Mouse (Mus musculus) heart, postnatal 0 days (tissue): ENCODE measurements around the gene Bicd1. TPM values are rescaled to one million over a fixed set of nuclear protein-coding genes. Genes with fewer than 3 reads are reported as not detected.
A peak's percentile ranks its signal among the peaks of the same experiment; 100 is the strongest.
"Not testable (repeated sequence)": the region's sequence is repeated elsewhere in the genome, so short reads cannot be mapped to it uniquely, and the experiment has no call there.

Experiments used
- ATAC-seq: fragments of 200-750 bp; cut with Nextera tagmentation; 2 replicates; pipeline ENCODE4 v1.8.0; 2017; ENCODE audit warnings: low read depth, moderate number of reproducible peaks, moderate library complexity; ENCODE audit not compliant: insufficient read depth
- DNase-seq: peaks from one replicate; pipeline ENCODE4 v3.0.0-alpha.2; 2016; ENCODE audit warnings: low spot score
- H3K27ac ChIP-seq: fragments of 300-500 bp; sonication (generic); 2 replicates; pipeline ENCODE4 v1.5.1; 2014; ENCODE audit warnings: low read depth, mild to moderate bottlenecking
- H3K27me3 ChIP-seq: fragments of 300-500 bp; sonication (generic); 2 replicates; pipeline ENCODE4 v1.6.1; 2014; ENCODE audit warnings: low read length, mixed read lengths; ENCODE audit not compliant: control insufficient read depth, insufficient read depth
- H3K36me3 ChIP-seq: fragments of 300-500 bp; sonication (generic); replicated peaks from 2 replicates; pipeline ENCODE4 v1.6.1; 2014; ENCODE audit warnings: low read length, mixed read lengths; ENCODE audit not compliant: control insufficient read depth, insufficient read depth
- H3K4me1 ChIP-seq: fragments of 300-500 bp; sonication (generic); 2 replicates; pipeline ENCODE4 v1.6.1; 2014; ENCODE audit warnings: antibody characterized with exemption; ENCODE audit not compliant: control insufficient read depth, insufficient read depth
- H3K4me2 ChIP-seq: fragments of 300-500 bp; sonication (generic); 2 replicates; pipeline ENCODE4 v1.6.1; 2014; ENCODE audit warnings: low read depth, mild to moderate bottlenecking, low read length, moderate library complexity
- H3K4me3 ChIP-seq: fragments of 300-500 bp; sonication (generic); 2 replicates; pipeline ENCODE4 v1.5.1; 2014; ENCODE audit warnings: low read depth, low read length
- H3K9ac ChIP-seq: fragments of 300-500 bp; sonication (generic); replicated peaks from 2 replicates; pipeline ENCODE4 v1.6.1; 2014; ENCODE audit warnings: low read depth, low read length, mixed read lengths
- H3K9me3 ChIP-seq: fragments of 300-500 bp; sonication (generic); replicated peaks from 2 replicates; pipeline ENCODE4 v1.6.1; 2016; ENCODE audit warnings: low read length; ENCODE audit not compliant: control insufficient read depth
- CTCF ChIP-seq: IDR thresholded peaks from 2 replicates; pipeline ENCODE4 v1.5.1; 2016; ENCODE audit warnings: antibody characterized with exemption, control low read depth, low read depth
- EP300 ChIP-seq: IDR thresholded peaks from 2 replicates; pipeline ENCODE4 v1.6.1; 2016; ENCODE audit warnings: antibody characterized with exemption, low read depth
- WGBS: fragments of 180-500 bp; shearing (Covaris S2); extraction: QIAGEN DNeasy Blood & Tissue Kit; methylation state at CpG from one replicate; pipeline ENCODE4 v1.1.7; 2014; 5-methylcytosine and 5-hydroxymethylcytosine counted together
- polyA plus RNA-seq: library from polyadenylated mRNA; unstranded; fragments of >200 nt; fragmentation: Nextera tagmentation; extraction: Ambion mirVana; gene quantifications from 2 replicates; pipeline ENCODE4 v1.2.1, GENCODE M21; 2015
- total RNA-seq: library from RNA; depleted of rRNA; stranded (reverse); fragments of >200 nt; gene quantifications from 2 replicates; pipeline ENCODE4 v1.2.3, GENCODE M21; 2014; ENCODE audit warnings: low replicate concordance

Bicd1 gene
- total and polyA plus RNA-seq, 2 experiments from 2014 or later: 3.5 to 4.1 TPM

DNA sequence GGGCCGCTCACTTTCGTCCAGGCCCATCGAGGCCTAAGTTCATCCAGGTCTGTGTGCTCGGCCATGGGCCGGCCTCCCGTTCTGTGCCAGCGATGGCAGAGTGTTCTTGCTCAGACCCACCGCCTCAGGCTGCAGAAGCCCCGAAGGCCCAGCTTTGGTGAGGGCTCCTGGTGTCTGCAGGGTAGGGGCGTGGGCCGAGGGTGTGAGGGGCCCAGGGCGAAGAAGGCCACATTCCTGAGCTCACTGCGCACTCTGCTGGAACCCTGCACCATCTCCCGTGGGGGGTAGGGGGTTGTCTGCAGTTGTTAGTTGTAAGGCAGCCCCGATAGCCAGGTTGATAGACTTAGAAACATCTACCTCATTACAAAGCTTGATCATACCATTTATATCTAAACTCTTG, 62.8 kb downstream of the Bicd1 start:
- ATAC-seq (no peak), DNase-seq (no peak)
- TF ChIP-seq CTCF (no peak), EP300 (no peak)
- no peaks in the 10 kb centered on the region for H3K27me3 ChIP-seq
- no peak overlapping the region for H3K9ac ChIP-seq
- H3K4me3 ChIP-seq: no peak overlapping the region
- H3K27ac ChIP-seq: no peak overlapping the region
- no peaks in the 10 kb centered on the region for H3K36me3 ChIP-seq
- no peaks in the 10 kb centered on the region for H3K4me1 ChIP-seq
- 74% methylated on average over 15 of the region's 15 CpGs for WGBS
- no peak overlapping the region for H3K4me2 ChIP-seq
- no peaks in the 10 kb centered on the region for H3K9me3 ChIP-seq

DNA sequence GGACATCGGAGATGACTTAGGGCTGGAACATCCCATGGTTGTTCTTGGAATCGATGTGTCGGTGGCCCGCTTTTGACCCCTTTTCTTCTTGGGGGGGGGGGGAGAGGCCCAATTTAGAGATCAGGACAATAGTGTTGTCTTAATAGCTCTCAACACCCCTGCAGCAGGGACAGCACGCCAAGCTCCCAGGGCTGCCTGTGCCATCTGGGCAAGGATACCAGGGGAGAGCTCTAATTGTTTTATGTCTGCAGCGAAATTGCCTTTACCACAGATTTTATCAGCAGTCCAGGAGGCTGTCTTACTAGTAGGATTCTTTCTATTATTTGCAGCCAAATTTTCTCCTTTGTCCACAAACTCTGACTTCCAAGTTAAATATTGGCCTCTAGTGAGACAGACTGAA, 63.8 kb downstream of the Bicd1 start:
- not testable (repeated sequence) for H3K9ac ChIP-seq, H3K36me3 ChIP-seq, H3K4me3 ChIP-seq, H3K27ac ChIP-seq, H3K9me3 ChIP-seq, H3K27me3 ChIP-seq, H3K4me1 ChIP-seq, DNase-seq, ATAC-seq, H3K4me2 ChIP-seq
- WGBS: 74% methylated on average over 6 of the region's 6 CpGs

DNA sequence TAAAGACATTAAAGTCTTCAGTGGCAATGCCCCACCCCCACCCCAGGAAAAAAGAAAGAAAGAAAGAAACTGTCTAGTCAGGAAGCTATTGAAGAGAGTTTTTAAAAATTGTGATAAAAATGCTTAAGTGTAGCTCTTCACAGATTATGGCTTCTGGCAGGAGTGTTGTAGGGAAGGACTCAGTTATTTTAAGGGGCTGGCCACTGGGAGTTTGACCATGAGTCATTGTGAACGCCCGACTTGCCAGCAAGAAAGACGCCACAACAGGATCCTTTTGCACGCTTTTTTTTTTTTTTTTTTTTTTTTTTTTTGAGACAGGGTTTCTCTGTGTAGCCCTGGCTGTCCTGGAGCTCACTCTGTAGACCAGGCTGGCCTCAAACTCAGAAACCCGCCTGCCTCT, 73.2 kb downstream of the Bicd1 start:
- not testable (repeated sequence) for H3K36me3 ChIP-seq, H3K9me3 ChIP-seq, H3K9ac ChIP-seq, H3K4me3 ChIP-seq, H3K27ac ChIP-seq, H3K27me3 ChIP-seq, ATAC-seq, H3K4me2 ChIP-seq, H3K4me1 ChIP-seq, DNase-seq
- WGBS: 84% methylated on average over 5 of the region's 5 CpGs

DNA sequence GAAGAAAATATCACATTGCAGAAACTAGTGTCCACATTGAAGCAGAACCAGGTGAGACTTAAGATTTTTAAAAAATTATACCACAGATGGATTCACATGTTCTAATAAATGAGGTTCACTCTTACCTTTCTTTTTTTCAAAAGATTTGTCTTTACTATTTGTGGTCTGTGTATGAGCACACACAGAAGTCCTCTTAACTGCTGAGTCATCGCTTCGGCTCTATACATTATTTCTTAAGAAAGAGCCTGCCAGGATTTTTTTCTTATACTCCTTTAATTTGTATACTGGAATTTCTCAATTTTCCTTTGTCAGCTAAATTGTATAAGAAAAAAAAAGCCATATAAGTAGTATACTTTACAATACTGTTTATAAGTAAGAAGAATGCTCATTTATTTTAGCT, 86.0 kb downstream of the Bicd1 start:
- no peak for DNase-seq
- no peaks in the 10 kb centered on the region for H3K9me3 ChIP-seq
- no peaks in the 10 kb centered on the region for H3K27me3 ChIP-seq
- ATAC-seq: no peak
- H3K4me2 ChIP-seq: no peak overlapping the region
- H3K4me1 ChIP-seq: no peaks in the 10 kb centered on the region
- TF ChIP-seq CTCF (no peak), EP300 (no peak)
- no peak overlapping the region for H3K27ac ChIP-seq
- no peak overlapping the region for H3K9ac ChIP-seq
- 92% methylated on average over 2 of the region's 2 CpGs for WGBS
- no peak overlapping the region for H3K4me3 ChIP-seq
- H3K36me3 ChIP-seq: no peaks in the 10 kb centered on the region

DNA sequence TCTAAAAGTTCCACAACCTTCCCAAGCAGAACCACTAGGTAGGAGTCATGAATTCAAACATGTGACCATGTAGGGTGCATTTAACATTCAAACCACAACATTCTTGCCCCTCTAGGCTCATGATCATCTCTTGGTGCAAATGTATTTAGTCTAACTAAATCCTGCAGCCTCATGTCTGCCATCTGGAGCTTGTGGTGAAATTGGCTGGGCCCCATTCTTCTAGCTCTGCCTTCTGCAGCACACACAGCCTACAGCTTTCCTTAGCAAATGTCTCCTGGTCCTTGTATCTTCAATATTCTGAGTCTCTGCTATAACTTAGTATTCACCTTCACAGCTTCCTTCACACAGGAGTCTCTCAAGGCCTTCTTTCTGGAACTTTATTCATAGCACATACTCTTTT, 87.2 kb downstream of the Bicd1 start:
- ATAC-seq (no peak), DNase-seq (no peak)
- no peak overlapping the region for H3K4me2 ChIP-seq
- H3K36me3 ChIP-seq: no peaks in the 10 kb centered on the region
- H3K9ac ChIP-seq: no peak overlapping the region
- H3K4me1 ChIP-seq: no peaks in the 10 kb centered on the region
- H3K4me3 ChIP-seq: no peak overlapping the region
- TF ChIP-seq EP300: no peak
- no peak for TF ChIP-seq CTCF
- no peaks in the 10 kb centered on the region for H3K27me3 ChIP-seq
- no peaks in the 10 kb centered on the region for H3K9me3 ChIP-seq
- no peak overlapping the region for H3K27ac ChIP-seq

DNA sequence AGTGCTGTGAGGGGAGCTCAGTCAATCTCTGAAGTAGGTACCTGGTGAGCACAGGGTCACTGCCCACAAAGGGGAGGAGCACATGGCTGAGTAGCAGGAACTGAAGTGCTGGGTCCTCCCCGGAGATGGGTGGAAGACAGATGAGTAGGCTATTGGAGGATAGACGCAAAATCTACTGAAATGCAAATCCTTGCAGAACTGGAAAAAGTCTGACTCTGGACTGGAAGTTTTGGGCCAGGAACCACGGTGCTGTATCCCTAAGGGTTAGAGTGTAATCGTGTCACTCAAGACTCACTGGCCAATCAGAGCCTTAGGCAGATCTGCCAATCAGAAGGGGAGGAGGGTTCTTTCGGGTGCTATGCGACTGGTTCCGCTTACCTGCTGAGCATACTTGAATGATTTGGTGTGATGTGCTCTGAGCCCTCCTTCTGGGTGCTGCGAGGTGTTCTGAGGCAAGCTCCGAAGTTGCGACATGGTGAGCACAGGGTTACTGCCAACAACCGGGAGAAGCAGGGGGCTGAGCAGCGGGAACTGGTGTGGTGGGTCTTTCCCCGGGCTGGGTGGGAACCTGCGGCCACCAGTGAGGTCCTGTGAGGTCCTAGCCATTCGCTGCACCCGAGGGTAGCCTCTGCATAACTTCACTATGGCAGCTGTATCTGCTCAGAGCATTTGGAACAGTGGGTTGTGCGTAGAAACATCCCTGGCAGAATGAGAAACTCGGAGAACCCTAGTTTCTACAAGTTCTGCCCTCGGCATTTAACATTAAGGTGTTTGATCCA, 157.2 kb downstream of the Bicd1 start:
- H3K9me3 ChIP-seq: no peaks in the 10 kb centered on the region
- peak overlapping the region; percentile 57 for H3K4me3 ChIP-seq
- no peak overlapping the region for H3K27ac ChIP-seq
- no peaks in the 10 kb centered on the region for H3K27me3 ChIP-seq
- 2% methylated on average over 19 of the region's 19 CpGs for WGBS
- TF ChIP-seq EP300 (no peak), CTCF (no peak)
- peak; percentile 21 for DNase-seq
- ATAC-seq: peak; percentile 76; the same call in 1 of the 2 replicates
- peak overlapping the region; percentile 42 for H3K9ac ChIP-seq
- H3K36me3 ChIP-seq: no peaks in the 10 kb centered on the region
- peak overlapping the region; percentile 97 for H3K4me2 ChIP-seq
- 0 out of 2 replicates have a peak, but pooled peaks cover 7% of the 10 kb centered on the region for H3K4me1 ChIP-seq
